Mouse (Mus musculus) urinary bladder, adult 2 months (tissue): ENCODE measurements around the gene Slc26a5. TPM values are rescaled to one million over a fixed set of nuclear protein-coding genes. Genes with fewer than 3 reads are reported as not detected.

Experiments
- DNase-seq: peaks from one replicate; pipeline ENCODE4 v3.0.0; 2022; ENCODE audit warnings: low spot score
- polyA plus RNA-seq: library from polyadenylated mRNA; depleted of rRNA; stranded (reverse); fragments of >200 nt; gene quantifications from 2 replicates; pipeline ENCODE4 v1.2.3, GENCODE M21; 2012; rRNA removed

The Slc26a5 gene
- polyA plus RNA-seq, 1 experiment = 0.22 TPM

GRCm38 (mm10) chr5:21810924-21811323, 54.5 kb downstream of the Slc26a5 start:
- no peak for DNase-seq

DNA sequence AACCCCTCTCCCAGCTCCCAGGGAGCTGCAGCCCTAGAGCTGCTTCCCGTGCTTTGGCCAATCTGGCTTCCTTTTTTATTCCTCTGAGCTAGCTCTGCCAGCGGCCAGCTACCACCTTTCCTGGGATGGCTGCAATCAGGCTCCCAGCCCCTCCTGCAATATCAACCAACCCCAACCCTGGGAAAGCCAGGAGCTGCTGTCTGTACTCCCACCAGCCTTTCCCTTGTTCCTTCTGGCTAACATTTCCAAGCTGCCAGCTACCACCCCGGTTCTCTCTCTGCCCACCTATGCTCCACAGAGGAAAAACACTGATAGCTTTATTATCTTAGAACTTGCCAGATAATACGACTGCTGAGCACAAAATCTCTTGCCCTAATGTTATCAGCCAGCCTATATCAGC, 60.6 kb downstream of the Slc26a5 start:
- no peak for DNase-seq

GRCm38 (mm10) chr5:21803691-21804188, 61.7 kb downstream of the Slc26a5 start:
- no peak for DNase-seq

- no peak for DNase-seq
Measured at GRCm38 (mm10) chr5:21802907-21803306, 62.5 kb downstream of the Slc26a5 start.

DNA sequence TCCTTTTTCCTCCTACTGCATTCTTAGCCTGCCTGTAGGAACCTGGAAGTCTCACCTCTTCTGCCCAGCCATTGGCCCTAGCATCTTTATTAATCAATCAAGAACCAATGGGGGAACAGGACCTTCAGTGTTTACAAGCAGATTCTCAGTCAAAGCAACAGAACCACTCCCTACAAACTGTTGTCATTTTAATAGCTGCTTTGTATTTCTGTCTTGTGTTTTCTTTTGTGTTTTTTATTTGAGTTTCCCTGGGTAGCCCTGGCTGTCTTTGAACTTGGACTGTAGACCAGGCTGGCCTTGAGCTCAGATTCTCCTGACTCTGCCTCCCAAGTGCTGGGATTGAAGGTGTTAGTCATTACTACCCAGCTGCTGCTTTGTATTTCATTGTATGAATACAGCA, 73.2 kb downstream of the Slc26a5 start:
- no peak for DNase-seq

- DNase-seq = no peak
Measured at GRCm38 (mm10) chr5:21789061-21789460, 76.3 kb downstream of the Slc26a5 start.

GRCm38 (mm10) chr5:21787186-21788105, 78.0 kb downstream of the Slc26a5 start:
- no peak for DNase-seq

DNA sequence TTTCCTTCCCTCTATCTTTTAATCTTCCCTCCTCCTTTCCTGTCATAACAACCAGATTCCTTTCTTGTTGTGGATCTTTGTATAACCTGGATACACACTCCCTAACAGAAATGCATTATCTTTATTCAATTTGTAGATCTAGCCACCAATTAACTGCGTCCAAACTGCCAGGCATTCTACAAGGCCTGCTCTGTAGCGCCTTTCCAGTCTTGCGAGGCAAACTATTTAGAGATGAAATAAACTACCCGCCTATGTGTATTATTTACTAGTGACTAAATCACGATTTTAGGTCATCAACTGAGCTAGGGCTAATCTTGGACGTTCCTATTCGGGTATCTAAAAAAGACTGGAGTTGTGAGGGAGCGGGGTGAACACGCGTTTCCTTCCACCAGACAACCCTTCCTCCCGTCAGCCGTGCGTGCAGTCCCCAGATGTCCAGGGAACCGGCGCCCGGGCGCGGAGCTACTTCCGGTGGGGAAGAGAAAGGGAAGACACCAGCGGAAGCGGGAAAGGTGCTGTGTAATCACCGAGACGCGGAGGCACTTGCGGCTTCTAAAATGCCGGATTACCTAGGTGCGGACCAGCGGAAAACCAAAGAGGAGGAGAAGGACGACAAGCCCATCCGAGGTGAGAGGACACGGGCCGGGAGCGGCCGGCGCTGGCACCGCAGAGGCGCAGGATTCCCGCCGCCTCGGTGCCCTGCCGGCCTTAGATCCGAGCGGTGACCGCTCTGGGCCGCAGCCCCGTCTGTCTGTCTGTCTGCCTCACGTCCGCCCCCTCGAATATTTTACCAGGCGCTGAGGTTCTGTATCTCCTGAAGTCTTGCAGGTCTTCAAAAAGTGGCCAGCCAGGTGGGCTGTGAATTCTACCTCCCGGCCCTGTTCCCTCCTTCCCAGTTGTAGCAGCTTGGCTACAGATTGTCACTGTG, 78.9 kb downstream of the Slc26a5 start:
- DNase-seq = peak; percentile 88

DNA sequence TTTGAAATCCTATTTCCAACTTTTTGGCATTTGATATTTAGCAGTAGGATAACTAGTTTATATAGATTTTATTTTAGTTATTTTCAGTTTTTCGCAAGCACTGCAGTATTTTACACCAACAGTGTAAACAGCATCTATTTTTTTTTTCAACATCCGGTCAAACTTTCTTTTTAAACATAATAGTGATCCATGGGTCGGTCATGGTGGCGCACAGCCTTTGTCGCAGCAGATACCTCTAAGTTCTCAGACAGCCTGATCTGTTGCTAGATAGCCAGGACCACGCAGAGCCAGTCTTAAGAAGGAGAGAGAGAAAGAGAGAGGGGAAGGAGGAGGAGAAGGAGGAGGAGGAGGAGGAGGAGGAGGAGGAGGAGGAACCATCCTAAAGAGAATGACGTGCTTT, 79.6 kb downstream of the Slc26a5 start:
- DNase-seq = no peak

DNA sequence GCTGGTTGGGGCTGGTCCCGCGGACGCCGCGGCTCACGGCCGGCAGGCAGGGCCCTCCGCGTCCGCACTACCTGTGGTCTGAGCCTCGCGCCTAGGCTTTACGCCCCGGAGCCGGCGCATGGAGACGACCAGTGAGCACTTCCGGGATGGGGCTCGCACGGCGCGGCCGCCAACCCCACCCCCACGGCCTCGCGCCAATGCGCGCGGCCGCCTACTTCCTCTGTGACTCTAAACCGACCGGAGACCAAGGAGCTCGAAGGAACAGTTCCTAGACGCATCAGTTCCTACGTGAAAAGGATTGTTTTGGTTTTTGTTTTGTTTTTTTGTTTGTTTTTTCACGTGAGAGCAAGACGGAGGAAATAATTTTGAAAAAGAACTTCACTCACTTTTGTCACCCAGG, 80.4 kb downstream of the Slc26a5 start, which contains the start of the genes Dnajc2 and Psmc2:
Dnajc2 (minus strand) TSS at position 199 of the 400 bp plus-strand sequence.
Psmc2 (plus strand) TSS at position 231 of the 400 bp plus-strand sequence.
- DNase-seq = peak; percentile 81

DNA sequence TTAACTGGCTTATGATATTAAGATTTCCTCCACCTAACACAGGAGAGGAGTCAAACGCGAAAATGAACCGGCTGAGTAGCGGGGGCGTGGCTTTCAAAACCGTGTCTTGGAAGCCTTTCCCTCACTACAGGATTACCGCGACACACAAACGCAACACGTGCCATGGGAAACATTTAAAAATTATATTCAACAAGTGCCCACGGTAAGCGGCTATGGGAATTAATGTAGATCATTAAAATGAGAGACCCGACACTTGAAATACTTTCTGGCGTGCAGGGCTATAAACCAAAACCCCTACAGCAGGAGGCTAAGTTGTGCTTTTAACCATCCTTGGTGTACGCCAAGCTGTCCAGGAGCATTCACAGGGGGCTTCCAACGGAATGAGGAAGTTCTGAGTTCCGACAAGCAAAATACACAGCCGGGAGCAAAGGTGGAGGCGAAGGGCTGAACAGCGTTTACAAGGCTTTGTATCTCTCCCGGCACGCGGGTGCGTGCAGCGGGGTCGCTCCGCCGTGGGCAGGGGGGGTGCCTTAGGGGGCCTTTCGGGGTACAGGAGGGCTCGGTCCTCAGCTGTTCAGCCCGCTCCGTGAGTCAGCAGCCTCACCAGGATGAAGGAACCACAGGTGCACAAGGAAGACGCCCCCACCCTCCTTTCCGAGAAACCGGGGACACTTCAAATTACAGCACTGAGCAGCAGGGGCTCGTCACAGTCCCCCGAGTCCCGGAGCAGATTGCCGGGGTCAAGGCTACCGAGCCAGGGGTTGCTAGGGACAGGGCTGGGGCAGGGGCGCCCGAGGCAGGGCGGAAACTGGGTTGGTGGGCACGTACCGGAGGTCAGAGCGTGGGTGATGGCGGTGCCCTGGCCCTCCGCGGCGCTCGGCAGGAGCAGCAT, 81.0 kb downstream of the Slc26a5 start:
- no peak for DNase-seq

DNA sequence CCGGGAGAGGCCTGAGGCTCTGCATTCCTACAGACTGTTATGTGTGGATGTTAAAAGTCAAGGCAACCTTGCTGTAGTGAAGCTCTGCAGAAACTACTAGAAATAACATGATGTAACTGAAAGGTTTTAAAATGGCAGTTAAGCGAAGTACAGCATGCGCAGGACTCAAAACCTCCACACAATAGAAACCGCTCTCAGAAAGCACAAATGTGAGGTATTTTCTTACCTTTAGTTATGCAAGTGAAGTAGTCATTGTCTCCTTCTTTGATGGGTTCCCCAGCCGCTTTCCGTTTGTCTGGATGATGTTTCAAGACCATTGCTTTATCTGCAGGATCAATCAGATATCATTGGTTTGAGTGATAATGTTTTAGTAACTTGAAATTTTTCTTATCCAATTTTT, 88.9 kb downstream of the Slc26a5 start:
- DNase-seq = no peak

DNA sequence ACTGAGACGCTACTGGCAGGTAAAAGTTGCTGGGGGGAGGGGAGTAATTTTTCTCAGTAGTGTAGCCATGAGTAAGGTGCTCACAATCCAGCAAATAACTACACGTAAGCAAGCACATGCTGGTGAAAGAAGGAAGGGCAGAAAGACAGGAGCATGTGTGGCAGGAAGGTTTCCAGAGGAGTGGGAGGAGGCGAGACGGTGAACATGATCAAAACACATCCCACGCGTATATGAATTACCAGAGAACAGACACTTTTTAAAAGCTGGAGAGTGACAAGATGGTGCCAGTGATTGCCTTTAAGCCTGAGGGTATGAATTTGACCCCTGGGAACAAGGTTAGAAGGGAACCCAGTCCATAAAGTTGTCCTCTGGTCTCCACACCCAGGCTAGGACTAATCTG, 95.6 kb downstream of the Slc26a5 start:
- DNase-seq = no peak

DNA sequence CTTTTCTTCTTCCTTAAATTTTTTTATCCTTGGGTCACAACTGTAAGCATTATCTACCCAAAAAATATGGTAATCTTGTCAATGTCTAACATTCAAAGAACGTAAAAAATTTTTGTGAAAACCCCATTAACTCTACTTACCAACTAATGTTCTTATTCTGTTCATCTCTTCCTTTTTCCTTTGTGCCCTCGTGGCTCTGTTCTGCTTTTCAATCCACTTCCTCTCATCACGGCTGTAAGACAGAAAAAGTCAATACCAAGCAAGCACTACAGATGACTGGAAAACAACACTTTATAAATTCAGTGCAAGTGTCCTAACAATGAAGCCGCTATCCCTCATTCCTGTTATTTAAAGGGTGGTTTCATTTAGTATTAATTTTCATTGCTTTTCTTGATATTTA, 96.9 kb downstream of the Slc26a5 start:
- DNase-seq = no peak

Other genes with a start within 250 kb of the Slc26a5 start
- 1.7 and 1.8 TPM in 2 replicates for gene Fbxl13, start 220.0 kb downstream of the Slc26a5 start, polyA plus RNA-seq
- 33.7 and 34.2 TPM in 2 replicates for gene Armc10, start 219.8 kb downstream of the Slc26a5 start, polyA plus RNA-seq
- gene Napepld, start 164.2 kb downstream of the Slc26a5 start, polyA plus RNA-seq = 2.1 and 2.9 TPM in 2 replicates
- gene Pmpcb, start 128.5 kb downstream of the Slc26a5 start, polyA plus RNA-seq = 63.3 and 68.0 TPM in 2 replicates
- gene Dnajc2, start 80.4 kb downstream of the Slc26a5 start, polyA plus RNA-seq = 15.3 and 18.5 TPM in 2 replicates
- gene Psmc2, start 80.3 kb downstream of the Slc26a5 start, polyA plus RNA-seq = 89.3 and 97.7 TPM in 2 replicates